Mouse (Mus musculus): ENCODE measurements at regions not wholly inside any gene's neighbourhood (a gene's known extent, or its start where the extent isn't known, plus 50 kb on each side); places are given as distances from the start of the nearest gene placed in this dataset.

- peak; percentile 88 for ATAC-seq (ENCODE audit: insufficient number of reproducible peaks, low FRiP score, low TSS enrichment)
Measured at GRCm38 (mm10) chr9:66646226-66646625, 53.3 kb upstream of the Usp3 start.

GRCm38 (mm10) chr9:66651306-66651705 is 58.4 kb upstream of the Usp3 start:
- no peak for ATAC-seq (ENCODE audit: insufficient number of reproducible peaks, low FRiP score, low TSS enrichment)

- ATAC-seq (ENCODE audit: insufficient number of reproducible peaks, low FRiP score, low TSS enrichment) = peak; percentile 56; the same call in 1 of the 2 replicates
Measured at GRCm38 (mm10) chr9:66657116-66657758, 56.2 kb upstream of the Car12 start.

- ATAC-seq (ENCODE audit: insufficient number of reproducible peaks, low FRiP score, low TSS enrichment) = no peak
Measured at GRCm38 (mm10) chr9:66658707-66659242, 54.7 kb upstream of the Car12 start.

- no peak for ATAC-seq (ENCODE audit: insufficient number of reproducible peaks, low FRiP score, low TSS enrichment)
Measured at GRCm38 (mm10) chr9:66659781-66660445, 53.6 kb upstream of the Car12 start.

- no peak for ATAC-seq (ENCODE audit: insufficient number of reproducible peaks, low FRiP score, low TSS enrichment)
Measured at GRCm38 (mm10) chr9:66661596-66661995, 51.9 kb upstream of the Car12 start.

- ATAC-seq (ENCODE audit: insufficient number of reproducible peaks, low FRiP score, low TSS enrichment) = no peak
Measured at GRCm38 (mm10) chr9:66662443-66662842, 51.0 kb upstream of the Car12 start.
